Mouse (Mus musculus) G1E (cell line): ENCODE data around the gene Odam. TPM values are rescaled to one million over a fixed set of nuclear protein-coding genes. Genes with fewer than 3 reads are reported as not detected.

Source experiments
- ATAC-seq: 2 replicates; pipeline ENCODE4 v1.8.0; 2016; ENCODE audit warnings: mild to moderate bottlenecking; ENCODE audit not compliant: insufficient number of reproducible peaks, poor library complexity, low FRiP score, severe bottlenecking; ENCODE audit errors: extremely low read depth
- DNase-seq: peaks from one replicate; pipeline ENCODE4 v3.0.0; 2012; ENCODE audit warnings: low spot score
- H3K27me3 ChIP-seq: 2 replicates; pipeline ENCODE4 v1.6.1; 2012; ENCODE audit warnings: mild to moderate bottlenecking, low read length, inconsistent platforms; ENCODE audit not compliant: insufficient read depth
- H3K36me3 ChIP-seq: replicated peaks from 2 replicates; pipeline ENCODE3; 2012; ENCODE audit warnings: mild to moderate bottlenecking, inconsistent platforms
- H3K4me1 ChIP-seq: 2 replicates; pipeline ENCODE4 v1.6.1; 2012; ENCODE audit warnings: low read depth, low read length, inconsistent platforms, mixed read lengths; ENCODE audit not compliant: insufficient read depth
- H3K4me3 ChIP-seq: 2 replicates; pipeline ENCODE4 v1.5.1; 2012; ENCODE audit warnings: low read depth, mild to moderate bottlenecking, inconsistent platforms, low read length, moderate library complexity, mixed read lengths
- H3K9me3 ChIP-seq: replicated peaks from 2 replicates; pipeline ENCODE4 v1.6.1; 2012; ENCODE audit warnings: inconsistent platforms
- CTCF ChIP-seq: IDR thresholded peaks from 2 replicates; pipeline ENCODE4 v1.5.1; 2012; ENCODE audit warnings: low read depth, low read length, inconsistent platforms, mixed read lengths
- GATA1 ChIP-seq: IDR thresholded peaks from 2 replicates; pipeline ENCODE4 v1.6.1; 2012; ENCODE audit warnings: borderline replicate concordance, low read length, inconsistent platforms, mixed read lengths
- GATA2 ChIP-seq: IDR thresholded peaks from 2 replicates; pipeline ENCODE4 v1.6.1; 2012; ENCODE audit warnings: low read depth, low read length, inconsistent platforms, borderline replicate concordance
- POLR2AphosphoS5 ChIP-seq: IDR thresholded peaks from 2 replicates; pipeline ENCODE4 v1.6.1; 2012; ENCODE audit warnings: low read depth, low read length, inconsistent platforms; ENCODE audit not compliant: insufficient replicate concordance
- TAL1 ChIP-seq: conservative IDR thresholded peaks from 2 replicates; pipeline ENCODE4 v1.6.1; 2012; ENCODE audit warnings: low read depth, low read length, inconsistent platforms, mixed read lengths
- polyA plus RNA-seq: library from polyadenylated mRNA; stranded (reverse); fragments of >175 nt; gene quantifications from 2 replicates; pipeline ENCODE4 v1.2.3, GENCODE M21; 2012
- total RNA-seq, 2 experiments: library from RNA; stranded (forward) in 1 of 2; stranded (reverse) in 1 of 2; fragments of 200-1000 nt in 1 of 2; fragments of >200 nt in 1 of 2; fragmentation: Nextera tagmentation in 1 of 2; gene quantifications; 2 replicates each; pipeline ENCODE4 v1.2.3; 2014 to 2017

Gene Odam
- total and polyA plus RNA-seq, 3 experiments = 0.11 TPM; not detected in 2

- DNase-seq (no peak), ATAC-seq (no peak)
- no peak overlapping the region for H3K4me3 ChIP-seq
- H3K27me3 ChIP-seq = no peaks in the 10 kb centered on the region
- H3K9me3 ChIP-seq = no peaks in the 10 kb centered on the region; the same call in 1 of the 2 replicates
- no peaks in the 10 kb centered on the region for H3K36me3 ChIP-seq
- H3K4me1 ChIP-seq = no peaks in the 10 kb centered on the region
- no peak for TF ChIP-seq POLR2AphosphoS5
- no peak for TF ChIP-seq CTCF
- no peak for TF ChIP-seq TAL1
- TF ChIP-seq GATA2 = no peak
- TF ChIP-seq GATA1 = no peak
Measured at GRCm38 (mm10) chr5:87942515-87942914, 57.7 kb downstream of the Odam start.

Other genes starting within 250 kb of the Odam start
- not detected in 2 replicates for gene Csn1s1, start 218.8 kb upstream of the Odam start, total RNA-seq (2014; fragmentation: Nextera tagmentation)
- gene Csn1s1, start 218.8 kb upstream of the Odam start, total RNA-seq (2017) = 0.23 TPM in 1 of 2 replicates, not detected in the other
- not detected in 2 replicates for gene Csn1s1, start 218.8 kb upstream of the Odam start, polyA plus RNA-seq
- gene Csn2, start 185.4 kb upstream of the Odam start, total RNA-seq (2014; fragmentation: Nextera tagmentation) = not detected in 2 replicates
- 0.16 TPM in 1 of 2 replicates, not detected in the other for gene Csn2, start 185.4 kb upstream of the Odam start, total RNA-seq (2017)
- not detected in 2 replicates for gene Csn2, start 185.4 kb upstream of the Odam start, polyA plus RNA-seq
- gene Csn1s2a, start 110.5 kb upstream of the Odam start, total RNA-seq (2014; fragmentation: Nextera tagmentation) = not detected in 2 replicates
- gene Csn1s2a, start 110.5 kb upstream of the Odam start, total RNA-seq (2017) = 0.29 and 0.38 TPM in 2 replicates
- gene Csn1s2a, start 110.5 kb upstream of the Odam start, polyA plus RNA-seq = not detected in 2 replicates
- gene Csn1s2b, start 76.9 kb upstream of the Odam start, total RNA-seq (2014; fragmentation: Nextera tagmentation) = not detected in 2 replicates
- 0.23 TPM in 1 of 2 replicates, not detected in the other for gene Csn1s2b, start 76.9 kb upstream of the Odam start, total RNA-seq (2017)
- gene Csn1s2b, start 76.9 kb upstream of the Odam start, polyA plus RNA-seq = not detected in 2 replicates
- gene Prr27, start 59.3 kb upstream of the Odam start, total RNA-seq (2014; fragmentation: Nextera tagmentation) = not detected in 2 replicates
- gene Prr27, start 59.3 kb upstream of the Odam start, total RNA-seq (2017) = 0.11 TPM in 1 of 2 replicates, not detected in the other
- gene Prr27, start 59.3 kb upstream of the Odam start, polyA plus RNA-seq = not detected in 2 replicates
- gene Csn3, start 40.5 kb downstream of the Odam start, total RNA-seq (2014; fragmentation: Nextera tagmentation) = not detected in 2 replicates
- 0.16 and 0.23 TPM in 2 replicates for gene Csn3, start 40.5 kb downstream of the Odam start, total RNA-seq (2017)
- gene Csn3, start 40.5 kb downstream of the Odam start, polyA plus RNA-seq = not detected in 2 replicates
- not detected in 2 replicates for gene 2310003L06Rik, start 84.4 kb downstream of the Odam start, total RNA-seq (2014; fragmentation: Nextera tagmentation)
- 0.05 and 0.12 TPM in 2 replicates for gene 2310003L06Rik, start 84.4 kb downstream of the Odam start, total RNA-seq (2017)
- gene 2310003L06Rik, start 84.4 kb downstream of the Odam start, polyA plus RNA-seq = not detected in 2 replicates
- not detected in 2 replicates for gene Gm28434, start 84.5 kb downstream of the Odam start, total RNA-seq (2014; fragmentation: Nextera tagmentation)
- gene Gm28434, start 84.5 kb downstream of the Odam start, total RNA-seq (2017) = not detected in 2 replicates
- gene Gm28434, start 84.5 kb downstream of the Odam start, polyA plus RNA-seq = not detected in 2 replicates
- gene Cabs1, start 94.4 kb downstream of the Odam start, total RNA-seq (2014; fragmentation: Nextera tagmentation) = not detected in 2 replicates
- 0.33 TPM in 1 of 2 replicates, not detected in the other for gene Cabs1, start 94.4 kb downstream of the Odam start, total RNA-seq (2017)
- gene Cabs1, start 94.4 kb downstream of the Odam start, polyA plus RNA-seq = not detected in 2 replicates
- not detected in 2 replicates for gene Smr3a, start 117.5 kb downstream of the Odam start, total RNA-seq (2014; fragmentation: Nextera tagmentation)
- gene Smr3a, start 117.5 kb downstream of the Odam start, total RNA-seq (2017) = not detected in 2 replicates
- gene Smr3a, start 117.5 kb downstream of the Odam start, polyA plus RNA-seq = not detected in 2 replicates
- gene Smr2, start 201.5 kb downstream of the Odam start, total RNA-seq (2014; fragmentation: Nextera tagmentation) = not detected in 2 replicates
- gene Smr2, start 201.5 kb downstream of the Odam start, total RNA-seq (2017) = 0.23 TPM in 1 of 2 replicates, not detected in the other
- not detected in 2 replicates for gene Smr2, start 201.5 kb downstream of the Odam start, polyA plus RNA-seq
- gene Gm11116, start 226.5 kb downstream of the Odam start, total RNA-seq (2014; fragmentation: Nextera tagmentation) = not detected in 2 replicates
- not detected in 2 replicates for gene Gm11116, start 226.5 kb downstream of the Odam start, total RNA-seq (2017)
- not detected in 2 replicates for gene Gm11116, start 226.5 kb downstream of the Odam start, polyA plus RNA-seq